Mouse (Mus musculus): ENCODE data around the gene Rab20. TPM values are rescaled to one million over a fixed set of nuclear protein-coding genes. Genes with fewer than 3 reads are reported as not detected.

Gene Rab20
- total RNA-seq, 2 experiments from 2014 or later = 28.6 to 30.4 TPM

- peak in 1 of 2 experiments; percentile 67 for DNase-seq
- intact Hi-C loops (cut with DNase I) = no loop called here
These were observed 20.3 kb downstream of the Rab20 start for GRCm38 (mm10) chr8:11457981-11458836.

GRCm38 (mm10) chr8:11457278-11457677, 21.2 kb downstream of the Rab20 start:
- no peak for DNase-seq
- intact Hi-C loops (cut with DNase I) = no loop called here

- DNase-seq = no peak
- intact Hi-C loops (cut with DNase I) = no loop called here
These were observed 24.3 kb downstream of the Rab20 start for GRCm38 (mm10) chr8:11454228-11454627.

- intact Hi-C loops (cut with DNase I) = no loop called here
- DNase-seq = no peak
These were observed 25.5 kb downstream of the Rab20 start for GRCm38 (mm10) chr8:11452974-11453373.

- DNase-seq = no peak
- intact Hi-C loops (cut with DNase I) = no loop called here
These were observed 26.0 kb downstream of the Rab20 start for GRCm38 (mm10) chr8:11452559-11452958.

GRCm38 (mm10) chr8:11452152-11452551, 26.4 kb downstream of the Rab20 start:
- intact Hi-C loops (cut with DNase I) = no loop called here
- no peak for DNase-seq

GRCm38 (mm10) chr8:11450184-11451113, 28.1 kb downstream of the Rab20 start:
- DNase-seq = peak; percentile 74 to 76

GRCm38 (mm10) chr8:11447910-11448570, 30.5 kb downstream of the Rab20 start:
- DNase-seq = no peak
- intact Hi-C loops (cut with DNase I) = loop anchor here (10.0 kb wide), 1 partner anchor 247 kb away; no protein-coding TSS in a partner anchor

More at GRCm38 (mm10) chr8:11450184-11451113, 28.1 kb downstream of the Rab20 start:
- intact Hi-C loops (cut with DNase I) = loop anchor here (1.0 kb wide), 1 partner anchor 35 kb away; no protein-coding TSS in a partner anchor

GRCm38 (mm10) chr8:11445790-11446189, 32.7 kb downstream of the Rab20 start:
- intact Hi-C loops (cut with DNase I) = loop anchor here (10.0 kb wide), 1 partner anchor 249 kb away; no protein-coding TSS in a partner anchor
- DNase-seq = no peak

GRCm38 (mm10) chr8:11444216-11444615, 34.3 kb downstream of the Rab20 start:
- intact Hi-C loops (cut with DNase I) = loop anchor here (10.0 kb wide), 1 partner anchor 251 kb away; no protein-coding TSS in a partner anchor
- no peak for DNase-seq

GRCm38 (mm10) chr8:11443611-11444010, 34.9 kb downstream of the Rab20 start:
- DNase-seq = no peak
- intact Hi-C loops (cut with DNase I) = loop anchor here (10.0 kb wide), 1 partner anchor 251 kb away; no protein-coding TSS in a partner anchor

GRCm38 (mm10) chr8:11441291-11441690, 37.2 kb downstream of the Rab20 start:
- no peak for DNase-seq

GRCm38 (mm10) chr8:11437862-11438261, 40.6 kb downstream of the Rab20 start:
- intact Hi-C loops (cut with DNase I) = no loop called here
- DNase-seq = no peak

More at GRCm38 (mm10) chr8:11441291-11441690, 37.2 kb downstream of the Rab20 start:
- intact Hi-C loops (cut with DNase I) = loop anchor here (10.0 kb wide), 1 partner anchor 254 kb away; no protein-coding TSS in a partner anchor

- intact Hi-C loops (cut with DNase I) = no loop called here
- DNase-seq = peak in 1 of 2 experiments; percentile 44
These were observed 47.8 kb downstream of the Rab20 start for GRCm38 (mm10) chr8:11430688-11431087.

GRCm38 (mm10) chr8:11423091-11423490, 55.4 kb downstream of the Rab20 start:
- intact Hi-C loops (cut with DNase I) = no loop called here
- DNase-seq = no peak

GRCm38 (mm10) chr8:11421968-11422367, 56.5 kb downstream of the Rab20 start:
- no peak for DNase-seq
- intact Hi-C loops (cut with DNase I) = loop anchor here (1.0 kb wide), 1 partner anchor 169 kb away; no protein-coding TSS in a partner anchor

GRCm38 (mm10) chr8:11421105-11421504, 57.4 kb downstream of the Rab20 start:
- peak; percentile 63 to 78 for DNase-seq
- intact Hi-C loops (cut with DNase I) = loop anchor here (1.0 kb wide), 1 partner anchor 168 kb away; no protein-coding TSS in a partner anchor

- peak; percentile 73 to 81 for DNase-seq
- intact Hi-C loops (cut with DNase I) = no loop called here
These were observed 58.9 kb downstream of the Rab20 start for GRCm38 (mm10) chr8:11419645-11420044.

- DNase-seq = peak; percentile 80 to 83
- intact Hi-C loops (cut with DNase I) = no loop called here
These were observed 59.3 kb downstream of the Rab20 start for GRCm38 (mm10) chr8:11419232-11419631.

- peak in 1 of 2 experiments; percentile 53 for DNase-seq
- intact Hi-C loops (cut with DNase I) = no loop called here
These were observed 60.7 kb downstream of the Rab20 start for GRCm38 (mm10) chr8:11417762-11418161.
